Mouse (Mus musculus): ENCODE data around the gene Gucd1.

- TF ChIP-seq CTCF (IDR thresholded peaks at IDR 0.05; ENCODE audit: low read depth) = no peak
- TF ChIP-seq EP300 (IDR thresholded peaks at IDR 0.05; ENCODE audit: low read depth) = no peak
Observed at GRCm38 (mm10) chr10:75406755-75407154, 111.0 kb downstream of the Gucd1 start.

All from heart, postnatal 0 days (tissue).